Mouse (Mus musculus): ENCODE data around the gene Rnf38. TPM values are rescaled to one million over a fixed set of nuclear protein-coding genes. Genes with fewer than 3 reads are reported as not detected.

The Rnf38 gene
- total RNA-seq, 2 experiments from 2014 or later, result 29.3 to 34.5 TPM

Small RNA genes lying within 50 kb of the gene (microRNA-seq; reads per million reads assigned to microRNA genes)
- not detected for gene Mir5106

Other genes with a start within 250 kb of the Rnf38 start
- gene Clta, start 229.3 kb downstream of the Rnf38 start, total RNA-seq (2021), result 100 to 1,000 TPM; 183 to 188 TPM
- gene Gne, start 149.6 kb downstream of the Rnf38 start, total RNA-seq (2021), result 10 to 100 TPM; 27.2 to 47.5 TPM
- 1 to 10 TPM; 1.7 to 1.8 TPM for gene Melk, start 67.1 kb upstream of the Rnf38 start, total RNA-seq (2021)